Mouse (Mus musculus): ENCODE measurements around the gene Nono.

Gene Nono

GRCm38 (mm10) chrX:101429142-101429949 lies at the start of gene Nono:
Gene Nono, plus strand, starts transcription at chrX:101429318.
- peak; percentile 92 for DNase-seq (ENCODE audit: low read depth, low spot score)

- DNase-seq (ENCODE audit: low read depth, low spot score): no peak
Measured at GRCm38 (mm10) chrX:101379744-101380143, 49.4 kb upstream of the Nono start.

- DNase-seq (ENCODE audit: low read depth, low spot score): no peak
Measured at GRCm38 (mm10) chrX:101383455-101383854, 45.7 kb upstream of the Nono start.

- DNase-seq (ENCODE audit: low read depth, low spot score): no peak
Measured at GRCm38 (mm10) chrX:101384439-101385137, 44.5 kb upstream of the Nono start.

- no peak for DNase-seq (ENCODE audit: low read depth, low spot score)
Measured at GRCm38 (mm10) chrX:101386222-101386621, 42.9 kb upstream of the Nono start.

GRCm38 (mm10) chrX:101388866-101389537 lies 40.1 kb upstream of the Nono start:
- DNase-seq (ENCODE audit: low read depth, low spot score): no peak

- DNase-seq (ENCODE audit: low read depth, low spot score): no peak
Measured at GRCm38 (mm10) chrX:101394341-101394740, 34.8 kb upstream of the Nono start.

- no peak for DNase-seq (ENCODE audit: low read depth, low spot score)
Measured at GRCm38 (mm10) chrX:101396459-101396858, 32.7 kb upstream of the Nono start.

- peak; percentile 24 for DNase-seq (ENCODE audit: low read depth, low spot score)
Measured at GRCm38 (mm10) chrX:101418946-101419724, 10.0 kb upstream of the Nono start.

- DNase-seq (ENCODE audit: low read depth, low spot score): peak; percentile 75
Measured at GRCm38 (mm10) chrX:101419725-101420699, 9.1 kb upstream of the Nono start.

- DNase-seq (ENCODE audit: low read depth, low spot score): no peak
Measured at GRCm38 (mm10) chrX:101420700-101421095, 8.4 kb upstream of the Nono start, which contains the start of gene Zmym3. Gene Zmym3, minus strand, starts transcription at chrX:101420849.

- no peak for DNase-seq (ENCODE audit: low read depth, low spot score)
Measured at GRCm38 (mm10) chrX:101423462-101423861, 5.7 kb upstream of the Nono start.

GRCm38 (mm10) chrX:101427774-101428173 lies 1.3 kb upstream of the Nono start:
- DNase-seq (ENCODE audit: low read depth, low spot score): no peak

GRCm38 (mm10) chrX:101428785-101429141 lies 355 bp upstream of the Nono start:
- peak; percentile 8 for DNase-seq (ENCODE audit: low read depth, low spot score)

- DNase-seq (ENCODE audit: low read depth, low spot score): no peak
Measured at GRCm38 (mm10) chrX:101429976-101430375, 858 bp downstream of the Nono start.

- no peak for DNase-seq (ENCODE audit: low read depth, low spot score)
Measured at GRCm38 (mm10) chrX:101448886-101449475, 19.9 kb downstream of the Nono start, which contains the start of gene Itgb1bp2. Gene Itgb1bp2, plus strand, starts transcription at chrX:101449088.

- DNase-seq (ENCODE audit: low read depth, low spot score): no peak
Measured at GRCm38 (mm10) chrX:101451147-101451546, 22.0 kb downstream of the Nono start.

GRCm38 (mm10) chrX:101451591-101451990 lies 22.5 kb downstream of the Nono start:
- no peak for DNase-seq (ENCODE audit: low read depth, low spot score)

GRCm38 (mm10) chrX:101472202-101472601 lies 43.1 kb downstream of the Nono start:
- no peak for DNase-seq (ENCODE audit: low read depth, low spot score)

Data from retina, postnatal 7 days (tissue).